Mouse (Mus musculus) granulocyte monocyte progenitor cell, adult 5-6 weeks (primary cell): ENCODE measurements around the gene Psmb11. TPM values are rescaled to one million over a fixed set of nuclear protein-coding genes. Genes with fewer than 3 reads are reported as not detected.

Source experiments
- ATAC-seq: replicated peaks from 2 replicates; pipeline ENCODE4 v1.8.0; 2016; ENCODE audit warnings: mild to moderate bottlenecking, moderate TSS enrichment, inconsistent platforms; ENCODE audit not compliant: poor library complexity, severe bottlenecking
- total RNA-seq, 2 experiments: library from RNA; stranded (forward) in 1 of 2; stranded (reverse) in 1 of 2; fragments of 200-712, 200-1000 nt in 1 of 2; fragments of >200 nt in 1 of 2; fragmentation: Nextera tagmentation in 1 of 2; gene quantifications; 2 replicates each; pipeline ENCODE4 v1.2.3; 2014 to 2017

Gene Psmb11
- total RNA-seq (2014; fragmentation: Nextera tagmentation): 0.09 TPM in 1 of 2 replicates, not detected in the other
- total RNA-seq (2017): not detected in 2 replicates

DNA sequence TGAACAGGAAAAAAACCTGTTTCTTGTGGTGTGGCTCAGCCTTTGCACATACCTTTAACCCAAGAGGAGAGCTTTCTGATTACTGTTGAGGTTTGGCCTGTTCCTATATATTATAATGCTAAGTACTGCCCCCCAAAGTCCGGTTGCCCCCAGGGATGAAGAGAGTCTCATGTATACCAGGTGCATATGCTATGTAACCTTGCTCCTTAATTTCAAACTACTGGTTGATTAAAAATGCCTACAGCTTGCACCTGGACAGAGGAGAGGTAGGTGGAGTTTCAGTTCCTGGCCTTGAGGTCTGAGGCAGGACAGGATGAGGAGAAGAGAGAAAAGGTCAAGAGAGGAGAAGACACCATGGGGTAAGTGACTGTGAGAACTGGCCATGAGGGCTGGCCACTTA lies at the start of gene Psmb11:
Psmb11 (plus strand) TSS at position 301 of the 400 bp plus-strand sequence.
- no peak for ATAC-seq

DNA sequence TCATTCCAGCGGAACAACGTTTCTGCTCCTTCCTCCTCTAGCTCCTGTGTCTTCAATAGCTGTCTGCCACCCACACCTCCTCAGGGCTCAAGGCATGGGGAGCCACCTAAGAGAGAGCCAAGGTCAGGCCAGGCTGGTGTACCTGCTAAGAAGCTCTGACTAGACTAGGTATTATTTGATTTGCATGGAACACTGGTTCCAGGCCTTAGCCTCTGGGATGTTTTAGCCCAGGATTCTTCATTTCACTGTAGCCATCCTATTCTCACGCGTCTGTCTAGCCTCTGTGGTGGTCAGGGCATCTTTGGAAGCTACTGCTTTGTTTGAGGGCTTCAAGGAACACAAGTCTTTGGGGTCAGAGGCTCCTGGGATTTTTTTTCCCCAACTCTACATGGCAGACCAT lies 49.1 kb upstream of the Psmb11 start:
- ATAC-seq: no peak

DNA sequence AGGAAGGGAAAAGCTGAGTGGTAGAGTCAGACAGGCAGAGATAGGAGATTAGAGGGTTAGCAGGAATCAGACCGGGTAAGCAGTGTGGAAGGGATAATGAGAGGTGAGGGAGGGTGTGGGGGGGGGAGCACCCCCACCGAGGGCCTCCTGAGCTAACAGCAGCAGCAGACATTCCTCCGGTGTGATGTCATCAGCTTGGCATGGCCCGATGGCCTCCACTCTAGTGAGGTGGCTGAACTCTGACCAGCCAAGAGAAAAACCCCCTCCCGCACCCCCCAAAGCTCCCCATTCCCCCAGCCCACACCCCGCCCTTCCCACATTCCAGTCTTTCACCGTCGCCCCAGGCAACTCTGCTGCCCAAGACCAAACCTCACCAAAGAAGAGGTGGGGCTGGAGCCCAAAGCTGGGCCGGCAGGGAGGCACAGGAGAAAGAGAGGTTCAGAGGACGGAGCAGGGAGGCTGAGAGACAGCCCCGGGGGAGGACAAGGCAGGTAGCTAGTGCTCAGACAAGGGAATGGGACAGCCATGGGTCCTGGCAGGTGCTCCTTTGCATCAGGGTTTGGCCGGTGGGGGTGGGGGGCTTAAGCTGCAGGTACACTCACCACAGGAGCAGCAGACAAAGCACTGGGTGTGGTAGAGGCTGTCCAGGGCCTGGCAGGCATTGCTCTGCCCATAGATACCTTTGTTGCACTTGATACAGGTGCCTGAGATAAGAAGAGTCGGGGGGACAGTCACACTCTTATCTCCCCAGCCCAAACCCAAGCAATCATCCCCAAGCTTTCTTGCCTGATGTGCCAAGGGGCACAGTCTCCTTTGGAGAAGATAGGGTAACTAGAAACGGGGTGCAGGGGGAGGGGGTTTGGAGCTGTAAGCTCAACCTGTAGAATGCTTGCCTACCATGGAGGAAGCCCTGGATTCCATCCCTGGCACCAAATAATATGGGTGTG lies 48.2 kb upstream of the Psmb11 start:
- ATAC-seq: no peak

GRCm38 (mm10) chr14:54574253-54574652 lies 47.0 kb upstream of the Psmb11 start:
- no peak for ATAC-seq

GRCm38 (mm10) chr14:54575031-54575430 lies 46.2 kb upstream of the Psmb11 start:
- no peak for ATAC-seq

- no peak for ATAC-seq
Measured at GRCm38 (mm10) chr14:54575631-54576030, 45.6 kb upstream of the Psmb11 start.

- ATAC-seq: no peak
Measured at GRCm38 (mm10) chr14:54576241-54577088, 44.8 kb upstream of the Psmb11 start.

- peak; percentile 74 for ATAC-seq
Measured at GRCm38 (mm10) chr14:54577089-54577982, 43.9 kb upstream of the Psmb11 start, which contains the start of gene Ajuba. Gene Ajuba (minus strand): TSS chr14:54577558.

GRCm38 (mm10) chr14:54578063-54578462 lies 43.2 kb upstream of the Psmb11 start:
- peak; percentile 54 for ATAC-seq

- peak; percentile 54 for ATAC-seq
Measured at GRCm38 (mm10) chr14:54579638-54580037, 41.6 kb upstream of the Psmb11 start.

DNA sequence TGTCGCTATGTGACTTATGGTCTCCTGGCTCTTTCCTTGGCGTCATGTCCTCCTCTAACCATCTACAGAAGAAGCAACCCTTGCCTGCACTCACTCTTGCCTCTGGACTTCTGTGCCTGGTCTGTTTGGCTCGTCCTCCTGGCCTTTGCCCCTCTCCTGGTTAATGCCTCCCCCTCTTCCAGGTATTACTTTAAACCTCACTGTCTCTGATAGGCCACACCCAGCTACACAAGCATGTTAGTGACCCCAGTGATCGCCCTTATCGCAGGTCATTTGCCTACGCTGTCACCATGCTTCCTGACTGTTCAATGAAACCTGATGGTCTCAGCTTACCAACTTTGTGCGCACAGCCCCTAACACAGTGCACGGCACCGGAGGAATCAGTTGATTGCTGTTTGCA lies 38.7 kb upstream of the Psmb11 start:
- no peak for ATAC-seq

GRCm38 (mm10) chr14:54583681-54584338 lies 37.4 kb upstream of the Psmb11 start:
- ATAC-seq: peak; percentile 65

DNA sequence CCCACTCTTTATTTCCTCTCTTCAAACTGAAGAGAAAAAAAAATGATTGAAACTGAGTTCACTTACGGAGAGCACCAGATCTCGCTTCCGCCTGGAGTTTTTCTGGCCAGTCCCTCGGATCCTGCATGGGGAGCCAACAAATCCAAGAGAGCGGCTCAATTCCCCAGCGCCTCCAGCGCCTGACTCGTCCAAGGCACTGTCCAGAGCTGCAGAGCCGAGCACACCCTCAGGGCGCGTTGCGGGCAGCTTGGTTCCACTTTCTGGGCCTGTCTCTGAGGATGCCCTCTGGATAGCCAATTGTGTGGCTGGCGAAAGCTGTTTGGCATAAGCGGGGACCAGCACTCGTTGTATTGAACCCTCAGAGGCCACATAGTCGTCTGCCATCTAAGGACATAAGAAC lies 30.2 kb upstream of the Psmb11 start:
- ATAC-seq: no peak

GRCm38 (mm10) chr14:54592319-54592934 lies 28.8 kb upstream of the Psmb11 start:
- no peak for ATAC-seq

DNA sequence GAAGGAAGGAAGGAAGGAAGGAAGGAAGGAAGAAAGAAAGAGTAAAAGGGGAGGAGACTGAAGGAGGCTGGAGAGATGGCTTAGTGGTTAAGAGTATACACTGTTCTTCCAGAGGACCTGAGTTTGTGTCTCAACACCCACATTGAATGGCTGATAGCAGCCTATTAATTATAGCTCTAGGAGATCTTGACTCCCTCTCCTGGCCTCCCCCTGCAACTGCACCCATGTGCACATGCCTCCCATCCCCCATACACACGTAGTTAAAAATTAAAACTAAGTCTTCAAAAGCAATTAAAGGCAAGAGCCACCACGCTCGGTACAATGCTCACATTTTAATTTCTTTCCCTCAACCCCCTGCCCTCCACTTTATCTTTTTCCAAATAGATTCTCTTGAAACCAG lies 27.2 kb upstream of the Psmb11 start:
- ATAC-seq: no peak

DNA sequence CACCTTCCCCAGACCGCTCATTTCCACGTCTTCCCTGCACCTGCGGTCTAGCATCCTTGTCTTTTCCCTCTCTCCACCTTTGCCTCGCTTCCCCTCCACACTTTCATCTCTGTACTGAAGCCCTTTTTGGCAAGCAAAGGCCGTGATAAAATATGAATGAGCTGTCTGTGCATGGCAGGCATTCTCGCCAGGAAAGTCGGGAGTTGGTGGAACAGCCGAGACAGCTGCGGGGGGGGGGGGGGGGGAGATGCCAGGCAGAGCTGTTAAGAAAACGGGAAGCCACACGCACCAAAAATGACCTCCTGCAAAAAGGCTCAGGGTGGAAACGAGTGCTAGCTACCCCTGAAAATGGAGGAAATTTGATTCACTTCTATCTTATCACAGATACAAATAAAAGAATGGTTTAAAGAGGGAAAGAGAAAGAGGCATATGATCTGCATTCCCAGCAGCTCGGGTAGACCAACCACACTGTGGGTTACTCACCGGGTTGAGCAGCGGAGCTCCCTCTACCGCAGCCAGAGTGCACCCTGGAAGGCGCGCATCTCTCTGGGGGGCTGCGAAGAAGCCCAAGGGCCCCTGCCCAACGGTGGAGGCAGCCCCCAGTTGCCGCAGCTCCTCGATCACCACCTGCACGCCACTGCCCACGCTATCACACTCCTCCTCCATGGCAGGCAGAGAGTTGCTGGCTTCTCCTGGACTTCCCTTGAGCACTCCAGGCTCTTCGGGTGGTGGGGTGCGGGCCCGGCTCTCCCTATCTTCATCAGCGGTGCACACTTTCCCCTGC lies 26.4 kb upstream of the Psmb11 start:
- ATAC-seq: no peak

DNA sequence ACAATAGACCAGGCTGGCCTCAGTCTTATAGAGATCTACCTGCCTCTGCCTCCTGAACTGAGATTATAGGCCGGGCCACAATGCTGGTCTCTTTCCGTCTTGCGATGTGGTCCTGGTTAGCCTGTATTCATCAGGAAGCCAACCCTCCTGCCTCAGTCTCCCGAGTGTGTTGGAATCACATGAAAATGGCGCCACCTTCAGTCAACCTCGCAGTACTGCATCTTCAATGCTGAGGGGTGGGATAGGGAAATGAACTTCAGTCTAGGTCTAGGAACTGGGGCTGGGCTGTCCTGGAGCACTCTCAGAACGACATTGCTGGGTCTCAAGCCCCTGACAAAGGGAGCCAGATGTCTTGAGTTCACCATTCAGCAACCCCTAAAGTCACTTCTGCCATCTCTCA lies 24.1 kb upstream of the Psmb11 start:
- peak; percentile 48; the same call in 1 of the 2 replicates for ATAC-seq

- ATAC-seq: no peak
Measured at GRCm38 (mm10) chr14:54601601-54602000, 19.6 kb upstream of the Psmb11 start.
